Mouse (Mus musculus) heart, postnatal 0 days (tissue): ENCODE data around the gene Poln.

Experiments
- CTCF ChIP-seq: IDR thresholded peaks from 2 replicates; pipeline ENCODE4 v1.5.1; 2016; ENCODE audit warnings: antibody characterized with exemption, control low read depth, low read depth
- EP300 ChIP-seq: IDR thresholded peaks from 2 replicates; pipeline ENCODE4 v1.6.1; 2016; ENCODE audit warnings: antibody characterized with exemption, low read depth

GRCm38 (mm10) chr5:34031022-34031421, 138.2 kb downstream of the Poln start:
- TF ChIP-seq CTCF (no peak), EP300 (no peak)
